In the genomic region with DNA sequence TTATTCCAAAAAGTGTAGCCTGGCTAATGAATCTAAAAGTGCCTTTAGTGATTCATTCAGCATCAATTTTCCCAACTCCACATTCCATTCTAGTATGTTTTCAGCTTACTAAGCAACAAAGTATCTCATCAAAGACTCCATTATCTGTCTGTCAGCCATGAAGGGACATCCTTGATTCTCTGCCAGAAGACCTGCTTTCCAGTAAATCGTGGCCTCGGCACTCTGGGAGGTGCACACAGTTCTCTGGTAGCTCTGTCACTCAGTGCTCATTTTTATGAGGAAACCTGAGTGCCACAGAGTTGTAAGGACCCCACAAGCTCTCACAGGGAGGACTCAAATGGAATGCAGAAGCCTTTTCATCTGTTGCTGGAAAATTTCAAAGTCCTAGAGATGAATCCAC, we compare ENCODE assay signal across 23 mouse cellular contexts.
DNase-seq lines count a peak whose midpoint lies in the region; ATAC-seq lines count a peak whose summit lies in the region.
"Had no signal": no experiment of that assay in that cellular context is flagged by ENCODE, and none has a peak within 500 bp of the region (broad histone marks: within the 10 kb centered on the region; RNA-seq: fewer than 3 reads in every experiment).

No protein-coding gene starts in this region.

- no peak overlapping the region for H3K9ac ChIP-seq in kidney, embryonic 16.5 days (replicated peaks; ENCODE audit: low read length)
- H3K9ac ChIP-seq: embryonic facial prominence, embryonic 12.5 days; forebrain, embryonic 15.5 days; heart, embryonic 15.5 days; hindbrain, embryonic 15.5 days had no signal

- no peaks in the 10 kb centered on the region for H3K4me1 ChIP-seq in kidney, embryonic 16.5 days (ENCODE audit: insufficient read depth, low read length)
- H3K4me1 ChIP-seq: embryonic facial prominence, embryonic 12.5 days; heart, embryonic 15.5 days had no signal

- no peaks in the 10 kb centered on the region for H3K27me3 ChIP-seq in kidney, embryonic 16.5 days (ENCODE audit: insufficient read depth, low read length)
- H3K27me3 ChIP-seq: embryonic facial prominence, embryonic 12.5 days; forebrain, embryonic 15.5 days; heart, embryonic 15.5 days; hindbrain, embryonic 15.5 days had no signal

- ATAC-seq in kidney, embryonic 16.5 days (ENCODE audit: low FRiP score, low TSS enrichment): no peak
- ATAC-seq: activated CD4-positive, CD25-positive, alpha-beta regulatory T cell, adult 4 months; CD4-positive, CD25-positive, alpha-beta regulatory T cell, adult 4 months; forebrain, embryonic 15.5 days; intestine, embryonic 16.5 days had no signal

- H3K27ac ChIP-seq in kidney, embryonic 16.5 days (ENCODE audit: low read length): no peak overlapping the region
- H3K27ac ChIP-seq: embryonic facial prominence, embryonic 12.5 days; forebrain, embryonic 15.5 days; heart, adult 2 months; heart, embryonic 15.5 days; hindbrain, embryonic 15.5 days had no signal

- 42% methylated on average over 2 of the region's 2 CpGs for WGBS in kidney, embryonic 16.5 days

- H3K4me2 ChIP-seq in kidney, embryonic 16.5 days (replicated peaks; ENCODE audit: low read depth, low read length): no peak overlapping the region
- H3K4me2 ChIP-seq: embryonic facial prominence, embryonic 12.5 days; forebrain, embryonic 15.5 days; heart, embryonic 11.5 days; heart, embryonic 15.5 days; hindbrain, embryonic 15.5 days had no signal

- DNase-seq in testis, postnatal 14 days (ENCODE audit: low spot score): peak; percentile 19
- DNase-seq in testis, postnatal 10 days (ENCODE audit: low spot score): no peak
- peak; percentile 56 for DNase-seq in adrenal gland, adult 2 months
- peak; percentile 15 for DNase-seq in adrenal gland, postnatal 25 days
- DNase-seq in adipocyte (ENCODE audit: low spot score): no peak
- DNase-seq in layer of hippocampus, postnatal 25 days (ENCODE audit: extremely low spot score in 1 of 2, low spot score in 1 of 2): no peak
- DNase-seq: B cell, adult 2 months; cerebellum, adult 11 months; cerebellum, adult 8-10 months; cerebellum, postnatal 25 days; gastrocnemius, postnatal 10 days; heart, adult 2 months; kidney, adult 2 months had no signal

- H3K4me3 ChIP-seq in kidney, embryonic 16.5 days (ENCODE audit: low read length): no peak overlapping the region
- H3K4me3 ChIP-seq: embryonic facial prominence, embryonic 12.5 days; forebrain, embryonic 15.5 days; heart, adult 2 months; heart, embryonic 15.5 days; hindbrain, embryonic 15.5 days had no signal

- H3K36me3 ChIP-seq in kidney, embryonic 16.5 days (ENCODE audit: insufficient read depth, low read length): no peaks in the 10 kb centered on the region
- H3K36me3 ChIP-seq: embryonic facial prominence, embryonic 12.5 days; forebrain, embryonic 15.5 days; heart, embryonic 15.5 days; hindbrain, embryonic 15.5 days had no signal

- H3K9me3 ChIP-seq in kidney, embryonic 16.5 days (ENCODE audit: low read length): no peaks in the 10 kb centered on the region
- H3K9me3 ChIP-seq: embryonic facial prominence, embryonic 12.5 days; forebrain, embryonic 15.5 days; G1E; heart, embryonic 15.5 days; hindbrain, embryonic 15.5 days had no signal

Comparison
In these comparisons a context has a peak if more than half of its experiments do, and no peak if none do; other contexts are left out.
1. DNase-seq: peak in testis, postnatal 14 days (single experiment), adrenal gland, adult 2 months (single experiment) and adrenal gland, postnatal 25 days (single experiment); none in testis, postnatal 10 days (single experiment), adipocyte (single experiment) and layer of hippocampus, postnatal 25 days (0 of 2).